Mouse (Mus musculus) liver, adult (tissue): ENCODE measurements around the gene Snx30.

Experiments used
- GATA4 ChIP-seq: IDR thresholded peaks from 2 replicates; pipeline ENCODE4 v1.6.1; 2014; ENCODE audit warnings: mild to moderate bottlenecking, low read length; ENCODE audit not compliant: insufficient replicate concordance

Gene Snx30

DNA sequence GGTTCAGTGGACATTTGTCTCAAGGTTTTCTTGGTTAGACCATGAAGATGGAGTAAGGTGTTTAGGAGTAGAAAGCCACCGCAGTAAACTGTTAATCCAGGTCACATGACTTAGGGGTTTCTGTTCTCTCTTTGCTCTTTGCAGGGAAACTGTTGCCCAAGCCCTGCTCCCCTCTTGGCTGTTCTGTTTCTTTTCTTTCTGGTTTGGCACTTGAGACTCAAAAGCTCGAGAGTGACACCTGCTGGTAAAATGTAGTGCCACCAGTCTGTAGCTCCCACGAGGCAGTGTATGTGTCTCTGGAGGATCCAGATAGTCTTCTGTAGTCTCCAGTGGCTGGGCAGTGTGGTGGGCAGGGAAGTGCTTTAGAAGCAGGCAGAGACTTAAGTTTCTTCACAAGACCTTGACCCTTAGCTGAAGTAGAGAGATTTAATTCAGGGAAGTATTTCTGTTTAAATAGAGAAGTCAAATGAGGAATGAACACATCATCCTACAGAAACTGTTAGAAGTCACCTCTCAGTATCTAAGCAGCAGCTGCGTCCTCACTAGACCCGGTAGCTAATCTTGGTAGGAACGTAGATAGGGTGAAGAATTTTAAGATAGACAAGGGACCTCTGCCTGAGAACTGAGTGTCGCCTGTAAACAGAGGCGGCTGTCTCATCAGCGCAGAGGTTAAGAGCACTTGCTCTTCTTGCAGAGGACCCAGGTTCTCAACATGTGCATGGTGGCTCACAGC is 65.4 kb downstream of the Snx30 start:
- TF ChIP-seq GATA4 = no peak

DNA sequence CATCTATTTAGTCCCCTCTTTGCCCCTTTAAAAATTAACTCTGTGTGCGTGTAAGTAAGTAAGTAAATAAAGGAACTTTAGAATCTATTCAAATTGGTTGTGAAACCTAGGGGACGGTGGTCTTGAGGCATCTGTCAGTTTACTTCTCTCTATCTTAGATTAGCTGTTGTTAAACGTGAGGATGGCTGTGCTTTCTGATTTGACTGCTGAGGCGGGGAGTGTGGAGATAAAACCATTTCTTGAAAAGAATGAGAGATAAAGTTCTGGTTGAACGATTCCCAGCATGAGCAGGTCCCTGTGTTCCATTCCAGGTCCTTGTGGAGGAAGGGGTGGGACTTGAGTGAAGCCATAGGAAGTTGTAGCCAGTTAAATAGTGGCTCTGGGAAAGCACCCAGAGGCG is 67.6 kb downstream of the Snx30 start:
- TF ChIP-seq GATA4 = no peak

DNA sequence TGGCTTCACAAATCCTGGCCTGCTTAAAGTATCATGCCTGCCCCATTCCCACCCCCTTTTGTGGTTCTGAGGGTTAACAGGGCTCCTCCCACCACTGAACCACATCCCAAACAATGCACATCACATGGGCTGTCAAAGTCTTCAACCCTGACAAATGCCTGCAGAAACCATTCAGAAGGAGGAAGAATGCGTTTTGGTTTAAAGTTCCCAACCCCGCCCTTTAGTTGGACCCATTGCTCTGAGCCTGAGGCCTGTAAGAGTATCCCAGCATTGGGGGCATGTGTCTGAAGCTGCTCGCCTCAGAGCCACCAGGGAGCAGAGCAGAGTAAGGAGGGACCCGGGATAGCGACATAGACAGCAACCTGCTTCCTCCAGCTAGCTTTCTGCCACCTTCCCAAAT is 68.2 kb downstream of the Snx30 start:
- no peak for TF ChIP-seq GATA4

DNA sequence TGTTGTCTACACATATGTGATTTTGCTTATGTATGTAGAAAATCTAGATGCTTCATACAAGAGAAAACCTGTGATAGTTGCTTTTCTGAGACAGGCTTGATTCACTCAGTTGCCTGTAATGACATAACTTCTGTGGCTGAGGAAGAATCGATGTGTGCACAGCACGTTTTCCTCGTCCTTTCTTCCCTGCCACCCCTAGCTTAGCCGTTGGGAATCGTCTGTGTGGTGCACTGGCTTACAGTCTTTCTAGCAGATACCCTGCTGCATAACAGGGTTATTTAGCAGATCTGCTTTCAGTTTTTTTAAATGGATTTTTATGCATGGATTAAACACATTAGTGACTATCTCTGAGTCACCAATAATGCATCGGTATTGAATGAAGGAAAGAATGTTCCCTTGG is 70.9 kb downstream of the Snx30 start:
- TF ChIP-seq GATA4 = no peak

DNA sequence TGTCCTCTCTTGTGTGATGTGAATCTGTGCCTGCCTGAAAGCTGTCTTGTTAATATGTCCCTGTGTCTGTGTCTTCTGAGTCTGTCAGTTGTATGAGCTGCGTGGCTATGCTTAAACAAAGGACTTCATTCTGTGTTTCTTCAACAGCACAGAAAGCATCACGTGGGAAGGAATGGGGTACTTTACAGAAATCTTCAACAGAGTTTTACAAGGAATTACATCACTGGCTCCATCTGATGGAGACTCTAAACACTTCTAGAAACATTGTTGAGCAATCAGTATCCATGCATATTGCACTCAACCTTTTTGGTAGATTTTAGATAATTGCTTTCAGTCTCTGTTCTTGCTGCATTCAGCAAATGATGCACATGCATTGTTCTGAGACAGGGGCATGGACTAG is 71.4 kb downstream of the Snx30 start:
- TF ChIP-seq GATA4 = no peak

DNA sequence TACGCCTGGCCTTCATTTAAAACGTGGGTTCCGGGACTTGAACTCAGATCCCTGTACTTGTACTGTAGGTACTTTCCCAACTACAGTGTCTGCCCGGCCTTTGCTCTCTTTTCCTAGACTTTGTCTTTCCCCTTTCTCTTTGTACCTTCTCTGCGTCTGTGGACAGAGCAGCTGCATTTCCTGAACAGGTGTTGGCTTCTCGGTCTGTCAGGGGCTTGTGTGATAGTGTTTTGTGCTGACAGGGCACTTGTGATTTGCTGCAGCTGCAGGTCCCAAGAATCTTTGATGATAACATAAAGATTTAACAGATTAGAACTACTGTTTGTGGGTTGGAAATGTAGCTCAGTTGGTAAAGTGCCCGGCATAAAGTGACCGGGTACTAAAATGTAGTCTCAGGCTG is 73.0 kb downstream of the Snx30 start:
- no peak for TF ChIP-seq GATA4

DNA sequence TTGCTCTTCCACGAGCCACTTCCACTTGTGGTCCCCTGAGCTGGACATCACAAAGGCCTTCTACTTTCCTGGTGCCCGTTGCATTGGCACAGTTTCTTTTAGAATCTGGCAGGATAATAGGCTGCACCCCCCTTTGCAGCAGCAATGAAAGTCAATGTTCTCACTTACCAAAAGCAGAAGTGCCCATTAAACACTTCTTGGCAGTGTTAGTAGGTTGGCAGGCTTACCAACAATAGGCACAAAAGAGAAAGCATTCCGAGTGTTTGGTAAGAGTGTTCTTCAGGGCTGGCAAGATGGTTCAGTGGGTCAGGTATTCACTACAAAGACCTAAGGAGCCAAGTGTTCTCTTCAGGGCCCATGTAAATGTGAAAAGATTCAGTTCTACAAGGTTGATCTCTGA is 73.8 kb downstream of the Snx30 start:
- TF ChIP-seq GATA4 = no peak

DNA sequence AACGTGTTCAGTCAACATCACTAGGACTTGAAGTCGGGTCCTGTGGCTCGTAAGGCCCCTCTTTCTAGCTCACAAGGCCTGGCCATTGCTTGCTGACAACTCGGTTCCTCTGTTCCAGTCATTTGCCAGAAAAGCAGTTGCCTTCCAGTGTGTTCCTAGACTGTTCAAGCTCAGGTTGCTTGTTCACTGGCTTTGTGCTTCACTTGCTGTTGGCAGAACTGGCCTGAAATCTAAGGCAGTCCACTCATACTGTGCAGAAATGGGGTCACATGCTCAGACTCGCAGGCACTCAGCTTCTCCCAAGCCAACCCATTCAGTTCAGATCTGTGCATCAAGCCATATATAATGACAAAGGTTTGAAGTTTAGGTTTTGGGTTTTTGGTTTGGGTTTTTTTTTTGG is 75.1 kb downstream of the Snx30 start:
- no peak for TF ChIP-seq GATA4

DNA sequence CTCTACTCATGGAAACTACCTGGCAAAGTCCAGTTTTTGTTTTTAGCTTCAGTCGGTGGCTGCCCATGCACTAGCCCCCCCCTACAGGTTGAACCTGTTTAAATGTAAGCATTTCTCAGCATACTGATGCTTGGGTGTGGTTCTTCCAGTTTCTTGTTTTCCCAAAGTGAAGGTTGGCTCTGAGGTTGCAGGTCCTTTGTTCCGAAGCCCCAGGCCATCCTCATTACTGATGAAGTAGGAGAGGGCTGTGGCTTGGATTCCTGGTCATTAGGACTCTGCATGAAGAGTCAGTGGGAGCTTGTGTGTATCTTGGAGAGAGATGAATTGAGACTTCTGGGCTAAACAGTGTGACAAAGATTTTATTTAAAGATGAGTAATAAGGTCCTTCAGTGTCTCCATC is 75.6 kb downstream of the Snx30 start:
- TF ChIP-seq GATA4 = no peak

DNA sequence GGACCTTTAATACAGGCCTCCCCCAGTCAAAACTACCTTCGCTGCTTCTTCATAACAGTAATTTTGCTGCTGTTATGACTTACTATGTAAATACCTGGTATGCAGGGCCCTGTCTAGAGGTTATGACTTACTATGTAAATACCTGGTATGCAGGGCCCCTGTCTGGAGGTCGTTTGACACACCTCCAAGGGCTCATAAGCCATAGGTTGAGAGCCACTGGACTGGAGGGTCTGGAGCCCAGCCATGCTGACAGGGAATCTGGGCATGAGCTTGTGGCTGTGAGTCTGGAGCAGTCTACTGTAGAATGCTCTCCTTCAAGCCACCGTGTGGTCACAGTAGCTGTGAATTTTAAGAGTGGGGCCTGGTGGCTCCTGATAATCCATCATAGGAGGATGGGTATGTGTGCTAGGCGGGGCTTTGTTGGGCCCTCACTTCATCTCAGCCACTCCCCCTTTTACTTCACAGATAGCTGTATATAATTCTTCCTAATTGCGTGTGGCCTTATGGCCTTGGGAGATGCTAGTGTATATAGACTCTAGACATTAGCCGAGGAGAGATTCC is 78.6 kb downstream of the Snx30 start:
- no peak for TF ChIP-seq GATA4

DNA sequence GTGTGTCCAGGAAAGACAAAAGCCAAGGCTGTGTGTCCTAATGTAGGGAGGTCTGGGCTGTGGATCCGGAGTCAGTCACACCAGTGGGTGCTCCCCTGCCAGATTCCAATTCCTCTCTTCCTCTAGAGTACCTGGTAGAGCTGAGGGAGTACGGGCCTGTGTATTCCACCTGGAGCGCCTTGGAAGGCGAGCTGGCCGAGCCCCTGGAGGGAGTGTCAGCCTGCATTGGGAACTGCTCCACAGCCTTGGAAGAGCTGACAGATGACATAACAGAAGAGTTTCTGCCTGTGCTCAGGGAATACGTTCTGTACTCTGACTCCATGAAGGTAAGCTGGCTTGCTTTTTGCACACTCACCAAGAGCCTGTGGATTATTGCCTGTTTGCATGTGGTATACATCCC is 80.6 kb downstream of the Snx30 start:
- no peak for TF ChIP-seq GATA4

DNA sequence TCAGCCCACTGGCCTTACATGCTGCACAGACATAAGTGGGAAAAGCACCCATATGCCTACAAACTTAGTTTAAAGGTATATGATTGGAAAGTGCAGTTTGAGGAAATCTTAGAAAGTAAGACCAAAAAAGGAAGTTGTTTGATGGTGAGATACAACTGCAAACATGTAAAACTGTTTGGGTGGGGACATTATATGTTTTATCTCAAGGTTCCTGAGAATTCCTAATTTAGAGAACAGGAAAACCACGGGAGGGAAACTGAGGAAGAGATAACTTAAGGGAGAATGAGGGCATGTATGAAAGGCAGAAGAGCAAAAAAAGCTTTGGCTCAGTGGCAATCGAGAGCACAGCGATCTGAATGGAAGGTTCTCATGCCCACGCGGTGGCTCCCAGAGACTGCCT is 81.4 kb downstream of the Snx30 start:
- no peak for TF ChIP-seq GATA4

DNA sequence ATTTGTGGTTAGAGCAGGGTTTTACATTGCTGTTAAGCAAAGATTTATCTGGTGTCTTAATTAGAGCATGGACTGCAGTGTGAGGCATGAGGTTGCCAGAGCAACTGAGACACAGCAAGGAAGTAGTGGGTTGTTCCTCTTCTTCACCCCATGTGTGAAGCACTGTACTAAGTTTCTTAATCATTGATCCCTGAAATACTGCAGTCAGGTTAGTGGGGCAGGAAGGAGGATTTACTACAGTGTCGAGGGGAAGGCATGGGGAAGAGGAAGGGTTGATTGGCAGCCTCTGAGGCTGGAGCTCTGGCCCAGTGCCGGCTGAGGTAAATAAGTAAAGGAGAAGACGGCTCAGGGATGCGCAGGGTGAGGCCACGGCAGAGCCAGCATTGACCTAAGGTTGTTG is 82.4 kb downstream of the Snx30 start:
- no peak for TF ChIP-seq GATA4

DNA sequence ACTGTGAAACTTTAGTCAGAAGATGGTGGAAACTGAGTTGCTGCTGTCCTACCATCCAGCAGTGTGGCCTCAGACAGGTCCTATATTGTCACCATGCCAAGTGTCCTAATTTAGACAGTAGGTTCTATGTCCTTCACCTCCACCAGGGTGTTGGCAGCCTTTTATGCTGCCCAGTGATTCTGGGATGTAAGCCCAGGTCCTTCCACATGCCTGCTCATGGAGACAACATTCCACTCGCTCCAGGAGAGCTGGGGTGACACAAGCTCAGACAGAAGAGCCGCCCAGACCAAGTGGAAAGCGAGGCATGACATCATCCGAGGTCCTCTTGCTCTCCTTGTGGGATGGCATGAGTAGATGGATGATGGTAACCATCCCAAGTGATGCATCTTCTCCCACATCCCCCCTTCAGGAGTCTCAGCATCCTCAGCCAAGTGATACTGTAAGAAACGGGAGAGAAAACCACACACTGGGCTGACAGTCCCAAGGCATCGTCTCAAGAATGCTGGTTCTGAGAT is 84.5 kb downstream of the Snx30 start:
- no peak for TF ChIP-seq GATA4

DNA sequence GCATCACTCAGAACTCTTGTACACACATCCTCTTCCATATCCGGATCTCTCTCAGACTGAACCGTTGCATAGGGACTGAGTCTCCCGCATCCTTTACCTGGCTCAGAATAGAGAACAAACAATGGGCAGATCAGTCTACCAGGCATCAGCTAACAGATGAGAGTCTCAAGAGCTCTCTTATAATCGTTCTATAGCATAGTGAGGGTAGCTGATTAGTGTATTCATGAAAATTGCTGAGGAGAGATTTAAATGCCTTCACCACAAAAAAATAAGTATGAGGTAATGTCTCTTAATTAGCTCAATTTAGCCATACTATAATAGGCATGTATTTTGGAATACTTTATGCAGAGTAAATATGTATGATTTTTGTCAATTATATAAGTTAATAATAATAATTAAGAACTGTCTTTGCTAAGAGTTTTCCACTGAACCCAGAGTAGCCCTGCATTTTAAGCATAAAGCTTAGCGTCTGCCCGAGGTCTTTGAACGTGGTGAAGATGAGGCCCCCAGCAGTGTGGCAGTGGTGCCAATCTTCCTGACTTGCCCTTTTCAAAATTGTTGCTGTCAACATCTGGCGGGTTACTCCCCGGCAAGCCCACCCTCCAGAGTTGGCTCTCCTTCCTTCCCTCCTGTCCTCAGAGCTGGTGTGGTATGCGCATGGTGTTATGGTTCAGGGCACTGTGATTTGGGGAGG is 86.2 kb downstream of the Snx30 start:
- no peak for TF ChIP-seq GATA4

DNA sequence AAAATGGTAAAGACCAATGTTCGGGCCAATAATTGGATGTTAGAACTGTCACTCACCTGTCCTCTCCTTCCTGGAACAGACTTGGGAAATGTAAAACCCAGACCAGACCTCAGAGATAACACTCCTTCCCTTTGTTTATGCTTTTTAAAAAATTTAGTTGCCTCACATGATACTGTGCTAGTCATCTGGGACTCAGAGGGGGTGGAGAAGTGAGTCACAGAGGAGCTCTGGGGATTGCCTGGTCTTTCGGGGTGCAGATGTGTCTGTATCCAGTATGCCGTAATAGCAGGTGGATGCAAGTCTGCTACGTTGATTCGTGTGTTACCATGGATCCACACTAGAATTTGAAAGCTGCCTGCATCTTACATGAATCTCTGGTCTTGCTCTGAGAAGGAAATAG is 87.1 kb downstream of the Snx30 start:
- no peak for TF ChIP-seq GATA4
